Mouse (Mus musculus): Measurements from ENCODE around the gene 4930539E08Rik. TPM values are rescaled to one million over a fixed set of nuclear protein-coding genes. Genes with fewer than 3 reads are reported as not detected.
A peak's percentile ranks its signal among the peaks of the same experiment; 100 is the strongest.

The 4930539E08Rik gene
- total and polyA plus RNA-seq, 2 experiments from 2014 or later, result 2.1 to 5.6 TPM

DNA sequence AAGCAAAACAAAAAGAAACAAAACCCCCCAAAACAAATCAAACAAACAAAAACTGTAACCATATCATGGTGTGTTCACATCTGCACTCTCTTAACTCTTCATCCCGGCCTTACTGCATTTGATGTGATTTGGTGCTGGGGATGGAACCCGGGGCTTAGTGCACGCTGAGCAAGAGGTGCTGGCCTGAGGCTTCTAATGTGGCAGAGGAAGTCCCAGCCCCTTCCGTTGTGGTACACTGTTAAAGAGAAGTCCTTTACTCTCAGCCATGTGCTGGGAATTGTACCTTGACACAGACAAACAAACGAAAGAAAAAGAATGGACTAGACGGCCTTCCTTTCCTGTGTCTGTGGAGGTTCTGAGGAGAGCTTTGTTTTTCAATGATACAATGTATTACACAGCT, 7.0 kb upstream of the 4930539E08Rik start:
- H3K36me3 ChIP-seq (ENCODE audit: insufficient read depth, low read length), result no peaks in the 10 kb centered on the region
- TF ChIP-seq CTCF (IDR thresholded peaks at IDR 0.05; ENCODE audit: low read depth), result no peak
- no peaks in the 10 kb centered on the region for H3K9me3 ChIP-seq (ENCODE audit: low read length)
- H3K4me3 ChIP-seq (ENCODE audit: low read length), result no peak overlapping the region
- H3K27me3 ChIP-seq (ENCODE audit: insufficient read depth, low read length), result no peaks in the 10 kb centered on the region
- H3K9ac ChIP-seq (replicated peaks; ENCODE audit: low read length), result no peak overlapping the region
- H3K27ac ChIP-seq, result no peak overlapping the region
- WGBS, result 78% methylated on average over 6 of the region's 6 CpGs
- no peak overlapping the region for H3K4me2 ChIP-seq (ENCODE audit: low read depth, low read length)
- no peaks in the 10 kb centered on the region for H3K4me1 ChIP-seq (ENCODE audit: insufficient read depth, low read length)
- no peak for ATAC-seq
- no peak for DNase-seq (ENCODE audit: low spot score)

GRCm38 (mm10) chr17:28921086-28921485, 6.0 kb upstream of the 4930539E08Rik start:
- no peak overlapping the region for H3K27ac ChIP-seq

DNA sequence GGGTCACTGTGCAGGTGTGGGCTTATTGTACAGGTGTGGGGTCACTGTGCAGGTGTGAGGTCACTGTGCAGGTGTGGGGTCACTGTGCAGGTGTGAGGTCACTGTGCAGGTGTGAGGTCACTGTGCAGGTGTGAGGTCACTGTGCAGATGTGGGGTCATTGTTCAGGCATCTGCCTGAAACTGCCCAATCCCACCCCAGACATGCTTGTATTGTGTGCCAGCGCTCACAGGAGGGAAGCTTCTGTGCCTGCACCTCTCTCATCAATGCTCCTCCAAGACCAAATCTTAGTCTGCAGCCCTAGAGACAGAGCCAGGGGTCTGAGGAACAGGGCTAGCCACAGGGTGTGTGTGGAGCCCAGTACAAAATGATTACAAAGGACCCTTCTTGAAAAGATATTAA, 1.4 kb upstream of the 4930539E08Rik start:
- H3K4me3 ChIP-seq (ENCODE audit: low read length), result no peak overlapping the region
- no peak for ATAC-seq
- no peaks in the 10 kb centered on the region for H3K36me3 ChIP-seq (ENCODE audit: insufficient read depth, low read length)
- DNase-seq (ENCODE audit: low spot score), result no peak
- no peaks in the 10 kb centered on the region for H3K9me3 ChIP-seq (ENCODE audit: low read length)
- no peaks in the 10 kb centered on the region for H3K4me1 ChIP-seq (ENCODE audit: insufficient read depth, low read length)
- no peak overlapping the region for H3K4me2 ChIP-seq (ENCODE audit: low read depth, low read length)
- no peaks in the 10 kb centered on the region for H3K27me3 ChIP-seq (ENCODE audit: insufficient read depth, low read length)
- no peak overlapping the region for H3K27ac ChIP-seq
- H3K9ac ChIP-seq (replicated peaks; ENCODE audit: low read length), result no peak overlapping the region
- no peak for TF ChIP-seq CTCF (IDR thresholded peaks at IDR 0.05; ENCODE audit: low read depth)
- WGBS, result 89% methylated on average over 1 of the region's 1 CpGs

More at GRCm38 (mm10) chr17:28921086-28921485, 6.0 kb upstream of the 4930539E08Rik start:
- Histone ChIP-seq H3K4me3 (ENCODE audit: low read length) (no peak overlapping the region), H3K27me3 (ENCODE audit: insufficient read depth, low read length) (no peaks in the 10 kb centered on the region), H3K9ac (replicated peaks; ENCODE audit: low read length) (no peak overlapping the region), H3K36me3 (ENCODE audit: insufficient read depth, low read length) (no peaks in the 10 kb centered on the region), H3K4me1 (ENCODE audit: insufficient read depth, low read length) (no peaks in the 10 kb centered on the region), H3K9me3 (ENCODE audit: low read length) (no peaks in the 10 kb centered on the region), H3K4me2 (ENCODE audit: low read depth, low read length) (no peak overlapping the region)
- ATAC-seq, result no peak
- WGBS, result 71% methylated on average over 8 of the region's 8 CpGs
- DNase-seq (ENCODE audit: low spot score), result no peak
- TF ChIP-seq CTCF (IDR thresholded peaks at IDR 0.05; ENCODE audit: low read depth), result no peak

- Histone ChIP-seq H3K9ac (replicated peaks; ENCODE audit: low read length) (no peak overlapping the region), H3K9me3 (ENCODE audit: low read length) (no peaks in the 10 kb centered on the region), H3K4me1 (ENCODE audit: insufficient read depth, low read length) (no peaks in the 10 kb centered on the region), H3K4me3 (ENCODE audit: low read length) (no peak overlapping the region), H3K4me2 (ENCODE audit: low read depth, low read length) (no peak overlapping the region), H3K27me3 (ENCODE audit: insufficient read depth, low read length) (no peaks in the 10 kb centered on the region), H3K27ac (no peak overlapping the region), H3K36me3 (ENCODE audit: insufficient read depth, low read length) (no peaks in the 10 kb centered on the region)
- no peak for TF ChIP-seq CTCF (IDR thresholded peaks at IDR 0.05; ENCODE audit: low read depth)
- DNase-seq (ENCODE audit: low spot score) (no peak), ATAC-seq (no peak)
- 89% methylated on average over 6 of the region's 6 CpGs for WGBS
Observed at GRCm38 (mm10) chr17:28913940-28914339, 1.2 kb downstream of the 4930539E08Rik start.

DNA sequence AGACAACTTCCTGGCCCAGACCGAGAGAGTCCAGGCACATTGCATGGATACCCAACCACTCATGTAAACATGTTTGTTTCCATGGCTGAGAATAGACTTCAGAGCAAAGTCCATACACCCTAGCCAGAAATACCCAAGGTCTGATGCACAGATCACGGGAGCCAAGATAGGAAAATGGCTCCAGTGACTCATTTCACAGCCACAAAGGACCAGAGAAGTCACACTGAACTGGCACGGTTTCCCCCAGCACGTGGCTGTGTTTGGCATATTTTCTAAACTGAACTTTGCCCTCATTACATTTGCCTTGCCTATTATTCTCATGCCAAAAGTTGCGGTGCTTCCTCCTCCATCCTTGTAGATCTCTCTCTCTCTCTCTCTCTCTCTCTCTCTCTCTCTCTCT, 1.9 kb downstream of the 4930539E08Rik start:
- H3K4me3 ChIP-seq (ENCODE audit: low read length), result no peak overlapping the region
- H3K4me2 ChIP-seq (ENCODE audit: low read depth, low read length), result no peak overlapping the region
- no peak overlapping the region for H3K9ac ChIP-seq (replicated peaks; ENCODE audit: low read length)
- no peaks in the 10 kb centered on the region for H3K9me3 ChIP-seq (ENCODE audit: low read length)
- H3K4me1 ChIP-seq (ENCODE audit: insufficient read depth, low read length), result 0 out of 2 replicates have a peak, but pooled peaks cover under 1% of the 10 kb centered on the region
- no peak for ATAC-seq
- H3K27me3 ChIP-seq (ENCODE audit: insufficient read depth, low read length), result no peaks in the 10 kb centered on the region
- DNase-seq (ENCODE audit: low spot score), result no peak
- WGBS, result 64% methylated on average over 5 of the region's 5 CpGs
- H3K36me3 ChIP-seq (ENCODE audit: insufficient read depth, low read length), result no peaks in the 10 kb centered on the region
- no peak for TF ChIP-seq CTCF (IDR thresholded peaks at IDR 0.05; ENCODE audit: low read depth)
- H3K27ac ChIP-seq, result no peak overlapping the region

- Histone ChIP-seq H3K27ac (no peak overlapping the region), H3K4me2 (ENCODE audit: low read depth, low read length) (no peak overlapping the region), H3K4me3 (ENCODE audit: low read length) (no peak overlapping the region), H3K9me3 (ENCODE audit: low read length) (no peaks in the 10 kb centered on the region), H3K4me1 (ENCODE audit: insufficient read depth, low read length) (peaks cover 6% of the 10 kb centered on the region), H3K27me3 (ENCODE audit: insufficient read depth, low read length) (no peaks in the 10 kb centered on the region), H3K36me3 (ENCODE audit: insufficient read depth, low read length) (no peaks in the 10 kb centered on the region), H3K9ac (replicated peaks; ENCODE audit: low read length) (no peak overlapping the region)
- 30% methylated on average over 7 of the region's 7 CpGs for WGBS
- DNase-seq (ENCODE audit: low spot score), result no peak
- no peak for ATAC-seq
- peak; percentile 31; the same call in 1 of the 2 replicates for TF ChIP-seq CTCF (IDR thresholded peaks at IDR 0.05; ENCODE audit: low read depth)
Observed at GRCm38 (mm10) chr17:28910139-28910538, 5.0 kb downstream of the 4930539E08Rik start.

GRCm38 (mm10) chr17:28909252-28909941, 5.7 kb downstream of the 4930539E08Rik start:
- Histone ChIP-seq H3K4me1 (ENCODE audit: insufficient read depth, low read length) (peaks cover 14% of the 10 kb centered on the region), H3K27ac (no peak overlapping the region), H3K36me3 (ENCODE audit: insufficient read depth, low read length) (no peaks in the 10 kb centered on the region), H3K4me2 (ENCODE audit: low read depth, low read length) (peak overlapping the region; percentile 36), H3K9me3 (ENCODE audit: low read length) (no peaks in the 10 kb centered on the region), H3K4me3 (ENCODE audit: low read length) (no peak overlapping the region; the same call in 1 of the 2 replicates), H3K27me3 (ENCODE audit: insufficient read depth, low read length) (no peaks in the 10 kb centered on the region), H3K9ac (replicated peaks; ENCODE audit: low read length) (0 out of 2 replicates have a peak overlapping the region, but pooled peaks have one; percentile 13)
- ATAC-seq (no peak), DNase-seq (ENCODE audit: low spot score) (peak; percentile 74)
- WGBS, result 10% methylated on average over 29 of the region's 29 CpGs
- peak; percentile 73 for TF ChIP-seq CTCF (IDR thresholded peaks at IDR 0.05; ENCODE audit: low read depth)
